Mouse (Mus musculus) embryonic fibroblast, embryonic 13.5 days (primary cell): ENCODE data around the gene Kif26a. TPM values are rescaled to one million over a fixed set of nuclear protein-coding genes. Genes with fewer than 3 reads are reported as not detected.

ENCODE experiments used
- H3K27ac ChIP-seq: 2 replicates; pipeline ENCODE4 v1.5.1; 2012; ENCODE audit warnings: low read length, control low read depth, inconsistent platforms; ENCODE audit not compliant: insufficient read depth
- H3K4me1 ChIP-seq: 2 replicates; pipeline ENCODE4 v1.6.1; 2011; ENCODE audit warnings: low read length; ENCODE audit not compliant: control insufficient read depth, insufficient read depth
- H3K4me3 ChIP-seq: 2 replicates; pipeline ENCODE4 v1.5.1; 2011; ENCODE audit warnings: mild to moderate bottlenecking, control low read depth, low read length; ENCODE audit not compliant: insufficient read depth
- CTCF ChIP-seq: IDR thresholded peaks from 2 replicates; pipeline ENCODE4 v1.5.1; 2011; ENCODE audit warnings: mild to moderate bottlenecking, control low read depth, low read length, moderate library complexity, borderline replicate concordance; ENCODE audit not compliant: insufficient read depth
- POLR2A ChIP-seq: IDR thresholded peaks from 2 replicates; pipeline ENCODE4 v1.6.1; 2011; ENCODE audit warnings: low read depth, mild to moderate bottlenecking, control low read depth, low read length, moderate library complexity
- polyA plus RNA-seq: library from polyadenylated mRNA; stranded (reverse); fragments of >200 nt; gene quantifications from 2 replicates; pipeline ENCODE4 v1.2.4, GENCODE M21; 2011; ENCODE audit warnings: low read depth; ENCODE audit not compliant: missing spikeins, insufficient read length

The Kif26a gene
- polyA plus RNA-seq, 1 experiment, result 0.47 TPM

DNA sequence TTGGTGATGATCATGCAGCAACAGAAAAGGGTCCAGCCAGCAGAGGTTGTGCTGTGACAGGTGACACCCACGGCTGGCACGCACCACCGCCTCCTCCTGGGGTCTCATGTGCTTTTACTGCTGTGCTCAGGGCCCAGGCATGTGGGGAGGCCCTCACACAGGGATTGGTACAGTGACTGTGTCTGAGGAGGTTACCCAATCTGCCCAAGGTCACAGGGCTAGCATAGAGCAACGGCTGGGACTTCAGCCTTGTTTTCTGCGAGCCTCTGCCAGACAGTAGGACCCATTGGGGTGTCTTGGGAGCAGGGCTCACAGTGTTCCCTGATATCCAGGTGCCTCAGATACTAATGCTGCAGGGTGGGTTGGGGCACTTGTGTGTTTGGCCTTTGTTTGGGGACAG is 34.7 kb upstream of the Kif26a start:
- H3K4me3 ChIP-seq, result no peak overlapping the region
- H3K27ac ChIP-seq, result no peak overlapping the region
- TF ChIP-seq CTCF (no peak), POLR2A (no peak)
- no peaks in the 10 kb centered on the region for H3K4me1 ChIP-seq

DNA sequence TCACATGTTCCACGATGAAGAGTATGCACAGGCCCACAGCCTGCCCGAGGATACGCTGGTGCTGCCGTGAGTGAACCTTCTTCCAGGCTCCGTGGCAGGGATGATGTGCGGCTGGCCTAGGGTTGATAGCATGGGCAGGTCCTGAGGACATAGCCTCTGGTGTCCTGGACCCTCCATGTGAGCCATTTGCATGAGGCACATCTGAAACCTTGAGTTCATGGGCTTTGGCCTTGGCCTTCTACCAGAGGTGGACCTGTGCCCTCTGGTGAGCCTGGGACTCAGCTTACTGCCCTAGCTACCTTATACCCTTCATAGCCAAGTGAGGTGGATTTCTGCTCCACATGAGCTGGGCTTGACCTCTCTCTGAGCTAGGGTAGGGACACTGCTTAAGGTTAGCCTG is 33.8 kb upstream of the Kif26a start:
- TF ChIP-seq POLR2A, result no peak
- TF ChIP-seq CTCF, result no peak
- H3K4me3 ChIP-seq, result no peak overlapping the region
- no peak overlapping the region for H3K27ac ChIP-seq
- H3K4me1 ChIP-seq, result no peaks in the 10 kb centered on the region

DNA sequence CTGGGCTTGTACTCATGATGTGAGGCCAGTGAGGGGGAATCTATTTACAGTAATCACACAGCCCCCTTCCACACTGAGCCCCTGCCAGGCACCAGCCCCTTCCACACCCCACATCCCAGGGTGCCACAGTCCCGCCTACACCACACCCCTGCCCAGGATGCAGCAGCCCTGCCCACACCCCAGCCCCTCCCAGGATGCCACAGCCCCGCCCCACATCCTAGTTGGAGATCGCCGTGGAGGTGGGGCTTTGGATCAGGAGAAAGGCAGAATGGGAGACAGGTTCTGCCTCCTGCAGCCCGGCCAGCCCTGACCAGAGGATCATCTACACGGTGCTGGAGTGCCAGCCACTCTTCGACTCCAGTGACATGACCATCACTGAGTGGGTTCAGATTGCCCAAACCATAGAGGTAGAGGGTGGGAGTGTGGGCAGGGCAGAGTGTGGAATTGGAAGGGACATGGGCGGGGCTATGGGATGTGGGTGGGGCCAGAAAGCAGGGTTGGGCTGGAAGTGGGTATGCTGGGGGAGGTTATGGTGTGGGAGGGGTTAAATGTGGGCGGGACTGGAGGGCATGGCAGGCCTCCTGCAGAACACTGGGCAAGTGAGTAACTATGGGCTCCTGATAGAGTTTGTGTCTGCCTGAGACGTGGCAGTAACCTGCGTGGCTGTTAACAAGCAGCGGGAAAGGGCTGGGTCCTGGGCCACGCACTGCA is 33.2 kb upstream of the Kif26a start:
- Histone ChIP-seq H3K4me1 (no peaks in the 10 kb centered on the region), H3K27ac (no peak overlapping the region), H3K4me3 (no peak overlapping the region)
- TF ChIP-seq CTCF (no peak), POLR2A (no peak)

DNA sequence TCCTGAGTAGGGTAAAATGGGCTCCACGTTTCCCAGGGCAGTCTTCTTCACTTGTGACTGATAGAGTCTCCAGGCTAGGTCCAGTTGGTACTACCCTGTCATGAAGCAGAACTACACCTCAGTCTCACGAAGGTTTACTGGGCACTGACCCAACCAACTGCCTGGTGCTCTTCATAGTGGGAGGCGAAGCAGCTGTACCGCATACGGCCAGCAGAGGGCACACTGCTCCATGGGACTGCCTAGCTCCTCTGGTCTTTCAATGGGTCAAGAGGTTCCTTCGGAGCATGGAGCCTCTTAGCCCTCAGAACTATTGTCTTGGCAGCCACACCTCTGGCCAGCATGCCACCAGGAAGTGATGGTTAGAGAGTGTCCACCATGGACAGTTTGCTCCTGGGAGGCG is 32.3 kb upstream of the Kif26a start:
- no peak overlapping the region for H3K27ac ChIP-seq
- no peaks in the 10 kb centered on the region for H3K4me1 ChIP-seq
- no peak for TF ChIP-seq POLR2A
- peak; percentile 99 for TF ChIP-seq CTCF
- H3K4me3 ChIP-seq, result no peak overlapping the region

DNA sequence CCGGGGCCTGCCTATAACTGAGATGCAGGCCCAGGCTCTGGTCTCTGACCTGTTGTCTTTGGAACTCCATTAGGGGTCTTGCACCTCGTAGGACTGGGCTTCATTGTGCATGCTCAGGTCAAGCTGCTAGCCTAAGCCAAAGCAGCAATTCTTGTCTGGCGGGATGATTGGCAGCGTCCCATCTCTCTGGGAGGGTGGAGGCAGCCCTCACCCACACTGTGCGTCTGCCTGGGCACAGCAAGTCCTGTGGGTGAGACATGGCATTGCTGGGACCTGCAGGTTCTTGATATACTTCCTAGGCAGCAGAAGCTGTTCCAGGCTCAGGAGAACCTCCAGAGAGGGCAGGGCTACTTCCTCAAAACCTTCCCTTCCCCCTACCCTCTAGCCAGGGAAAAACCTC is 29.0 kb upstream of the Kif26a start:
- TF ChIP-seq CTCF, result no peak
- TF ChIP-seq POLR2A, result no peak
- Histone ChIP-seq H3K4me1 (no peaks in the 10 kb centered on the region), H3K4me3 (no peak overlapping the region), H3K27ac (no peak overlapping the region)

DNA sequence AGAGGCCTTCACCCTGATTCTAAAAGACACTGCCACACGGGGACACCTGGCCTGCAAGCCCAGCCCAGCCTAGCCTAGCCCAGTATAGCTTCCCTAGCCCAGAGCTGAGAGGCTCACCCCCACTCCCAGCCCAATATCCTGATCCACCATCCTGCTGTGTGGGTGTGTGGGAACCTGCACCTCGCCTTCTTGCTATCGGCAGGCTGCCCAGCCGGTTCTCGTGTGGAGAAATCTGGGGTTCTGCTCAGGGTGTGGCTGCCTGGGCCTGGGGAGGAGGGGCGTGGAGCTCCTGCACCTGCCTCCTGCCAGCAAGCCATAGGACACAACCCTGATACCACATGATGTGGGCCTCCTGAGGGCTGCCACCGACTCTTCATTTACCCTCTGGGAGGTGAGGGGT is 28.4 kb upstream of the Kif26a start:
- Histone ChIP-seq H3K4me1 (no peaks in the 10 kb centered on the region), H3K27ac (no peak overlapping the region), H3K4me3 (no peak overlapping the region)
- no peak for TF ChIP-seq CTCF
- TF ChIP-seq POLR2A, result no peak

DNA sequence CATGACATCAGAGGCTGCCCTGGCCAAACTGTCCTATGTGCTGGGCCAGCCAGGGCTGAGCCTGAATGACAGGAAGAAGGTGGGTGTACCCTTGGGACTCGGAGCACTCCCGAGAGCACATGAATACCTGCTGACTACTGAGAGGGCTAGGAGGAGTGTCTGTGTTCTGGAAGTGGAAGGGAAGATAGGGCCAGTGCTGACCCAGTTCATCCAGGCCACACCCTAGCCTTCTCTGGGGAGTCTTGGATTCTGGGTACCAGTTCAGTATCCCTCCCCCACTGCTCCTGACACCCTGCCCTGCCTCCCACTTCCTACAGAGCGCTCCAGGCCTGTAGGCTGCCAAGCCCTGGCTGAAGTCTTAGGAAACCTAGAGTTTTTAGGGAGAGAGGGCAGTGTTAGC is 24.8 kb upstream of the Kif26a start:
- no peak overlapping the region for H3K27ac ChIP-seq
- H3K4me1 ChIP-seq, result no peaks in the 10 kb centered on the region
- TF ChIP-seq CTCF, result no peak
- no peak for TF ChIP-seq POLR2A
- H3K4me3 ChIP-seq, result no peak overlapping the region

DNA sequence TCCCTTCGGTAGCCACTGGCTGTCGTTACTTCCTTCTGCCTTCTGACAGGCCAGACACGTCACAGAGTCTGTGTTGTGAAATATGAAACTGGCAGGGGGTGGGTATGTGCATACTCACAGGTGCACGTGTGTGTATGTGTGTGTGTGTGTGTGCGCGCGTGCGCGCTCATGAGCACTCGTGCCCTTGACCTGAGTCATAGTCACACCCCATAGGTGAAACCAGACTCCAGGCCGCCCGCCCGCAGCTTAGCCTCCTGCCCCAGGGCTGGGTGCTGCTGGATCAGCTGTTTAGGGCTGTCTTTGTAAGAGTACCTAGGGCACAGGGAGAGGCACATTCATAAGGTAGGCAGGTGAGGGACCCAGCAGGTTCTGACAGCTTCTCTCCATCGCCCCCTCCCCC is 20.1 kb upstream of the Kif26a start:
- no peak overlapping the region for H3K4me3 ChIP-seq
- H3K4me1 ChIP-seq, result no peaks in the 10 kb centered on the region
- H3K27ac ChIP-seq, result no peak overlapping the region
- no peak for TF ChIP-seq POLR2A
- TF ChIP-seq CTCF, result no peak

DNA sequence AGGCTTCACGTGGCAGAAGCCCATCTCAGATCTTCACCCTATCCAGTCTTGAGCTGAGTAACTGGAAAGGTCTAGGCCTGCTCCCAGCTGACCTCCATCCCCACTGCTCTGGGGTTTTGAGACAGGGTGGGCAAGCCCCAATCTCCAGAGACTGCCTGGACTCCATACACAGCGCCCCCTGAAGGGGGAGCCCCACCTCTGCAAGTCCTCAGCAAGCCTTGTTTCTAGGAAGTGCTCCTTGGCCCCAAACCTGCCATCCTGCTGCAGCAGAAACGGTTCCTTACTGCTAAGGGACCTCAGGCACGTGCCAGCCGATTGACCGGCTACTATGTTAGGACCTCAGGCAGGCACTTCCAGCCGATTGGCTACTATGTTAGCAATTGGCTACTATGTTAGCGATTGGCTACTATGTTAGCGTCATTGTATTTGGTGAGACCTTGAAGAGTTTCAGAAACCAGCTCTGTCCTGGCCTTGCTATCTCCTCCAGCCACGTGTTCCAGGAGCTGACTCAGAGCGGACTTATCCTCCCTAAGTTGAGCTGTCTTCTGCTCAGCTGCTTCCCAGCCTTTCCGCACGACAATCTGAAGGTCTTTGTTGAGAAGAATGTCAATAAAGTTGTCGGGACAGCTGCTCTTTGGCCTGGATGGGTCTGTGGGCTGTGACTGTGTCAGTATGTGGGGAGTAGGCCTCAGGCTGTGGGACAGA is 18.9 kb upstream of the Kif26a start:
- no peaks in the 10 kb centered on the region for H3K4me1 ChIP-seq
- no peak overlapping the region for H3K27ac ChIP-seq
- no peak overlapping the region for H3K4me3 ChIP-seq
- TF ChIP-seq CTCF (no peak), POLR2A (no peak)

DNA sequence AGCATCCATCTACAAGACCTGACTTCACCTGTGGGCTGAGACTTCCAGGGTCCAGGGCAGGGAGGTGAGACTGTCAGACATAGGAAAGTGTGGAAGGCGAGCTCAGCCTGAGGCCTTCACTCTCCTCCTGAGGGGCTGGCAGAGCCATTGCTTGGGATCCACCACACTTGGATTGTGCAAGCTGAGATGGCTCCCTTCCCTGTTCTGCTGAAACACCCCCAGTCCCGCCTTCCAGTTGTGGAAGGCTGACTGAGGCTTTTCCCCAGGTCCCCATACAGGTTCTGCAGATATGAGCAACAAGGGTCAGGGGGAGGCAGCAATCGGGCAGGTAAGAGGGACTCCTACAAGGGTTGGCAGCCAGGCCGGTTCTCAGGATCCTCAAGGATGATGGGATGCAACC is 17.5 kb upstream of the Kif26a start:
- no peak overlapping the region for H3K27ac ChIP-seq
- no peak overlapping the region for H3K4me3 ChIP-seq
- H3K4me1 ChIP-seq, result no peaks in the 10 kb centered on the region
- TF ChIP-seq CTCF (no peak), POLR2A (no peak)
